Mouse (Mus musculus): ENCODE data around the gene Mydgf. TPM values are rescaled to one million over a fixed set of nuclear protein-coding genes. Genes with fewer than 3 reads are reported as not detected.

Mydgf gene
- polyA plus RNA-seq, 1 experiment from 2014 or later: 57.3 TPM

Small RNA genes lying within 50 kb of the gene (microRNA-seq; reads per million reads assigned to microRNA genes)
- gene Gm44397: not detected

Other genes starting within 250 kb of the Mydgf start
- 4.8 and 5.6 TPM in 2 replicates for gene Zfp119b, start 234.4 kb downstream of the Mydgf start, polyA plus RNA-seq (2016; fragmentation: Nextera tagmentation; extraction: Ambion mirVana)
- 2.3 TPM in 2 replicates for gene Ebi3, start 231.3 kb downstream of the Mydgf start, polyA plus RNA-seq (2016; fragmentation: Nextera tagmentation; extraction: Ambion mirVana)
- gene Yju2, start 224.8 kb downstream of the Mydgf start, polyA plus RNA-seq (2016; fragmentation: Nextera tagmentation; extraction: Ambion mirVana): 28.0 and 29.1 TPM in 2 replicates
- 81.1 and 94.0 TPM in 2 replicates for gene Shd, start 213.5 kb downstream of the Mydgf start, polyA plus RNA-seq (2016; fragmentation: Nextera tagmentation; extraction: Ambion mirVana)
- gene Fsd1, start 197.4 kb downstream of the Mydgf start, polyA plus RNA-seq (2016; fragmentation: Nextera tagmentation; extraction: Ambion mirVana): 79.7 and 82.4 TPM in 2 replicates
- 4.2 and 4.6 TPM in 2 replicates for gene Stap2, start 178.3 kb downstream of the Mydgf start, polyA plus RNA-seq (2016; fragmentation: Nextera tagmentation; extraction: Ambion mirVana)
- 184 and 186 TPM in 2 replicates for gene Mpnd, start 178.2 kb downstream of the Mydgf start, polyA plus RNA-seq (2016; fragmentation: Nextera tagmentation; extraction: Ambion mirVana)
- 130 and 135 TPM in 2 replicates for gene Sh3gl1, start 147.3 kb downstream of the Mydgf start, polyA plus RNA-seq (2016; fragmentation: Nextera tagmentation; extraction: Ambion mirVana)
- gene Chaf1a, start 143.5 kb downstream of the Mydgf start, polyA plus RNA-seq (2016; fragmentation: Nextera tagmentation; extraction: Ambion mirVana): 39.1 and 43.4 TPM in 2 replicates
- gene Ubxn6, start 108.9 kb downstream of the Mydgf start, polyA plus RNA-seq (2016; fragmentation: Nextera tagmentation; extraction: Ambion mirVana): 49.7 and 50.8 TPM in 2 replicates
- gene Hdgfl2, start 104.3 kb downstream of the Mydgf start, polyA plus RNA-seq (2016; fragmentation: Nextera tagmentation; extraction: Ambion mirVana): 183 and 188 TPM in 2 replicates
- 0.06 and 0.18 TPM in 2 replicates for gene Plin4, start 74.1 kb downstream of the Mydgf start, polyA plus RNA-seq (2016; fragmentation: Nextera tagmentation; extraction: Ambion mirVana)
- gene Plin5, start 66.3 kb downstream of the Mydgf start, polyA plus RNA-seq (2016; fragmentation: Nextera tagmentation; extraction: Ambion mirVana): 0.22 TPM in 1 of 2 replicates, not detected in the other
- 0.18 and 0.27 TPM in 2 replicates for gene Lrg1, start 61.9 kb downstream of the Mydgf start, polyA plus RNA-seq (2016; fragmentation: Nextera tagmentation; extraction: Ambion mirVana)
- gene Sema6b, start 43.6 kb downstream of the Mydgf start, polyA plus RNA-seq (2016; fragmentation: Nextera tagmentation; extraction: Ambion mirVana): 4.8 and 5.4 TPM in 2 replicates
- 7.5 TPM in 2 replicates for gene Tnfaip8l1, start 21.4 kb downstream of the Mydgf start, polyA plus RNA-seq (2016; fragmentation: Nextera tagmentation; extraction: Ambion mirVana)
- gene Dpp9, start 35.0 kb upstream of the Mydgf start, polyA plus RNA-seq (2016; fragmentation: Nextera tagmentation; extraction: Ambion mirVana): 43.4 and 48.6 TPM in 2 replicates
- 18.2 and 20.3 TPM in 2 replicates for gene Fem1a, start 72.9 kb upstream of the Mydgf start, polyA plus RNA-seq (2016; fragmentation: Nextera tagmentation; extraction: Ambion mirVana)
- gene Ticam1, start 92.9 kb upstream of the Mydgf start, polyA plus RNA-seq (2016; fragmentation: Nextera tagmentation; extraction: Ambion mirVana): 1.5 and 1.7 TPM in 2 replicates
- 28.6 and 28.8 TPM in 2 replicates for gene Plin3, start 109.0 kb upstream of the Mydgf start, polyA plus RNA-seq (2016; fragmentation: Nextera tagmentation; extraction: Ambion mirVana)
- gene Arrdc5, start 116.4 kb upstream of the Mydgf start, polyA plus RNA-seq (2016; fragmentation: Nextera tagmentation; extraction: Ambion mirVana): not detected in 2 replicates
- 187 and 198 TPM in 2 replicates for gene Uhrf1, start 119.4 kb upstream of the Mydgf start, polyA plus RNA-seq (2016; fragmentation: Nextera tagmentation; extraction: Ambion mirVana)
- 61.6 and 63.4 TPM in 2 replicates for gene Kdm4b, start 142.1 kb upstream of the Mydgf start, polyA plus RNA-seq (2016; fragmentation: Nextera tagmentation; extraction: Ambion mirVana)

Data from forebrain, embryonic 12.5 days (tissue).